Mouse (Mus musculus) E14TG2a.4 (cell line): Measurements from ENCODE around the gene Rps8.

ENCODE experiments used
- CTCF ChIP-seq: conservative IDR thresholded peaks from 2 replicates; pipeline ENCODE4 v1.5.1; 2014; ENCODE audit warnings: low read length
- NANOG ChIP-seq: IDR thresholded peaks from 2 replicates; pipeline ENCODE4 v1.6.1; 2014; ENCODE audit warnings: borderline replicate concordance, low read length, mixed read lengths
- POU5F1 ChIP-seq: IDR thresholded peaks from 2 replicates; pipeline ENCODE4 v1.6.1; 2014; ENCODE audit warnings: low read length, borderline replicate concordance

DNA sequence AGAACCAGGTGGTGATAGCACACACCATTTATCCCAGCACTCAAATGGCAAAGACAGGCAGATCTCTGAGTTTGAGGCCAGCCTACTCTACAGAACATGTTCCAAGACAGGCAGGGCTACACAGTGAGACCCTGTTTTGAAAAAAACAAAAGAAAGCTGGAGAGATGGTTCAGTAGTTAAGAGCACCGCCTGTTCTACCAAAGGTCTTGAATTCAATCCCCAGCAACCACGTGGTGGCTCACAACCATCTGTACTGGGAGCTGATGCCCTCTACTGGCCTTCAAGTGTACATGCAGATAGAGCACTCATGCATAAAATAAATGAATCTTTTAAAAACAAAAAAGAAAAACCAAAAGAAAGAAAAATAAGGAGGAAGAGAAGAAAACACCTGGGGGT lies 16.8 kb downstream of the Rps8 start:
- TF ChIP-seq CTCF, result peak; percentile 88
- no peak for TF ChIP-seq NANOG
- no peak for TF ChIP-seq POU5F1
